Mouse (Mus musculus): ENCODE results near the gene Uvssa. TPM values are rescaled to one million over a fixed set of nuclear protein-coding genes. Genes with fewer than 3 reads are reported as not detected.
A peak's percentile ranks its signal among the peaks of the same experiment; 100 is the strongest.
"Not testable (repeated sequence)": the region's sequence is repeated elsewhere in the genome, so short reads cannot be mapped to it uniquely, and the experiment has no call there.

Gene Uvssa
- polyA plus RNA-seq (2012; rRNA removed): 5.7 and 6.6 TPM in 2 replicates

- TF ChIP-seq POLR2A (IDR thresholded peaks at IDR 0.05; ENCODE audit: extremely low read depth, insufficient read depth, low read length) (peak; percentile 94), CTCF (IDR thresholded peaks at IDR 0.05; ENCODE audit: extremely low read depth, insufficient read depth, low read length) (no peak)
Observed at GRCm38 (mm10) chr5:33378302-33378854, at the start of gene Uvssa. Gene Uvssa (plus strand): TSS chr5:33378549.

GRCm38 (mm10) chr5:33334381-33335272, 43.7 kb upstream of the Uvssa start:
- Histone ChIP-seq H3K4me3 (ENCODE audit: insufficient read depth, low read length) (peak overlapping the region; percentile 73), H3K4me1 (ENCODE audit: control insufficient read depth, insufficient read depth, low read length) (peaks cover 5% of the 10 kb centered on the region; the same call in 1 of the 2 replicates), H3K27ac (ENCODE audit: insufficient read depth, low read length) (0 out of 2 replicates have a peak overlapping the region, but pooled peaks have one; percentile 70)
- TF ChIP-seq CTCF (IDR thresholded peaks at IDR 0.05; ENCODE audit: extremely low read depth, insufficient read depth, low read length) (no peak), POLR2A (IDR thresholded peaks at IDR 0.05; ENCODE audit: extremely low read depth, insufficient read depth, low read length) (no peak)

More at GRCm38 (mm10) chr5:33378302-33378854, at the start of gene Uvssa:
- H3K4me3 ChIP-seq (ENCODE audit: insufficient read depth, low read length): peak within 1 kb of the TSS; percentile 73
- peak within 1 kb of the TSS; percentile 94 for H3K27ac ChIP-seq (ENCODE audit: insufficient read depth, low read length)
- peaks cover 3% of the 10 kb centered on the region for H3K4me1 ChIP-seq (ENCODE audit: control insufficient read depth, insufficient read depth, low read length)

DNA sequence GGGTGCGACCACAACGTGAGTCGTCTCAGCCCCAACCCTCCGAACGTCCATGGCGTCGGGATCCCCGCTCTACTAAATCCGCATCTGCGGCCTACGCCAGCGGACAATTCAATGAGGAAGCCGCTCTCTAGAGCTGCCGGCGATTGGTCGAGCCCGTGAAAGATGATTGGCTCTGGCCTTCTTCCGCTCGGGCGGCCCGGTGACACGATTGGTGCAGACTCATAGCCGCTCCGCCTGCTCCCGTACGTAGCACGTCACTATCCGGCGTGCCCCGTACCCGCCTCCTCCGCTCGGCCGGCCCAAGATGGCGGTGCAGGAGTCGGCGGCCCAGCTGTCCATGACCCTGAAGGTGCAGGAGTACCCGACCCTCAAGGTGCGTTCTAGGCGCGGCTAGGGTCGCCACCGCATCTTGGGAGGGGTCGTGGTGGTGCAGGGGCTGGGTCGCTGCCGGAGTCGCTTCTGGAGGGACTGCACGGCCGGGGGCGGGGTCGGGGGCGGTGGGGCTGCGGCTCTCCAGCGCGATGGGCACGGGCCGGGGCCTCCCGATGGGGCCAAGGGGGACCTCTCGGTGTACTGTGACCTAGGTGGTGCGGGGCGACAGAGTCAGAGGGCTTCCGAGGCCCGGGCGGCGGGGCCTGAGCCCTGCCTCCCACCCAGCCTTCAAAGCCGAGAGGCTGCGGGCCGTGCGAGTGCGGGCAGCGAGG, 42.9 kb upstream of the Uvssa start, which contains the start of gene Maea:
Maea (plus strand) TSS at position 237 of the 704 bp plus-strand sequence.
- Histone ChIP-seq H3K27ac (ENCODE audit: insufficient read depth, low read length) (0 out of 2 replicates have a peak within 1 kb of the TSS, but pooled peaks have one; percentile 70), H3K4me3 (ENCODE audit: insufficient read depth, low read length) (peak within 1 kb of the TSS; percentile 73), H3K4me1 (ENCODE audit: control insufficient read depth, insufficient read depth, low read length) (peaks cover 5% of the 10 kb centered on the region; the same call in 1 of the 2 replicates)
- peak; percentile 79 for TF ChIP-seq POLR2A (IDR thresholded peaks at IDR 0.05; ENCODE audit: extremely low read depth, insufficient read depth, low read length)
- TF ChIP-seq CTCF (IDR thresholded peaks at IDR 0.05; ENCODE audit: extremely low read depth, insufficient read depth, low read length): no peak

DNA sequence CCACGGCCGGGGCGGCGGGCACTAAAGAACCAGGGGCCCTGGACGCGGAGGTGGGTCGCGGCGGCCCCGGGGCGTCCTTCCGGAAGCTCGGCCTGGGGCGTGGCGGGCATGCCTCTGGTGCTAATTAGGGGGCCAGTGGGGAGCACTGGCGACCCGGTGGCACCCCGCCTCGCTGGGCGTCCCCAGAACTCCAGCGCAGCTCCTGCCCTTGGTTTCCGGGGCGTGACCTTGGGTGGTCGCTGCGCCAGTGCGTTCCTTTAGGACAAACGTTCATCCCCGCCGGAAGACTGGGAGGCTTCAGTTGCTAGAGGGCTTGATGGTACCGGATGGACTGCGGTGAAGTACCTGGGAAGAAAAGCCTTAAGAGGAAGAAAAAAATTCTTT, 42.4 kb upstream of the Uvssa start:
- peak overlapping the region; percentile 73 for H3K4me3 ChIP-seq (ENCODE audit: insufficient read depth, low read length)
- TF ChIP-seq POLR2A (IDR thresholded peaks at IDR 0.05; ENCODE audit: extremely low read depth, insufficient read depth, low read length): no peak
- no peak for TF ChIP-seq CTCF (IDR thresholded peaks at IDR 0.05; ENCODE audit: extremely low read depth, insufficient read depth, low read length)
- H3K4me1 ChIP-seq (ENCODE audit: control insufficient read depth, insufficient read depth, low read length): peaks cover 5% of the 10 kb centered on the region; the same call in 1 of the 2 replicates
- no peak overlapping the region for H3K27ac ChIP-seq (ENCODE audit: insufficient read depth, low read length)

- TF ChIP-seq CTCF (IDR thresholded peaks at IDR 0.05; ENCODE audit: extremely low read depth, insufficient read depth, low read length) (no peak), POLR2A (IDR thresholded peaks at IDR 0.05; ENCODE audit: extremely low read depth, insufficient read depth, low read length) (no peak)
- Histone ChIP-seq H3K27ac (ENCODE audit: insufficient read depth, low read length) (no peak overlapping the region), H3K4me3 (ENCODE audit: insufficient read depth, low read length) (peak overlapping the region; percentile 73; the same call in 1 of the 2 replicates), H3K4me1 (ENCODE audit: control insufficient read depth, insufficient read depth, low read length) (peaks cover 5% of the 10 kb centered on the region; the same call in 1 of the 2 replicates)
Observed at GRCm38 (mm10) chr5:33337206-33337605, 41.1 kb upstream of the Uvssa start.

DNA sequence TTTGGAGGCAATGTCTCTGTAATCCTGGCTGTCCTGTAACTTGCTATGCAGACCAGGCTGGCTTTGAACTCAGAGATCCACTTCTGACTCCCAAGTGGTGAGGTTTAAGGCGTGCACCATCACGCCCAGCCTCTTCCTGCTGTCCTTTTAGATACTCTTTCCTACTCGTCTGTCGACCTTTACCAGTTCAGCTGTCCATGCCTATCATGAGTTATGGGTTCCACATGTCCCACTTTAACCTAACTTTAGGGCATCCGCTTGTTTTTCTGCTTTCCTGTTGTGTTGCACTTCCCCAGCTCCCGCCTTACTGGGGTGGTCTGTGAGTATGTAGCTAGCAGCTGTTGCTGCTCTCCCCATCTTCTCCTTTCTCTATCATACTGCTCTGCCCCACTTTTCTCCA, 37.2 kb upstream of the Uvssa start:
- no peak for TF ChIP-seq CTCF (IDR thresholded peaks at IDR 0.05; ENCODE audit: extremely low read depth, insufficient read depth, low read length)
- TF ChIP-seq POLR2A (IDR thresholded peaks at IDR 0.05; ENCODE audit: extremely low read depth, insufficient read depth, low read length): no peak
- H3K4me3 ChIP-seq (ENCODE audit: insufficient read depth, low read length): no peak overlapping the region
- H3K4me1 ChIP-seq (ENCODE audit: control insufficient read depth, insufficient read depth, low read length): peaks cover 6% of the 10 kb centered on the region; the same call in 1 of the 2 replicates
- no peak overlapping the region for H3K27ac ChIP-seq (ENCODE audit: insufficient read depth, low read length)

GRCm38 (mm10) chr5:33342248-33342647, 36.1 kb upstream of the Uvssa start:
- H3K27ac ChIP-seq (ENCODE audit: insufficient read depth, low read length); H3K4me3 ChIP-seq (ENCODE audit: insufficient read depth, low read length); H3K4me1 ChIP-seq (ENCODE audit: control insufficient read depth, insufficient read depth, low read length): not testable (repeated sequence)

- H3K4me3 ChIP-seq (ENCODE audit: insufficient read depth, low read length): no peak overlapping the region
- no peak overlapping the region for H3K27ac ChIP-seq (ENCODE audit: insufficient read depth, low read length)
- TF ChIP-seq CTCF (IDR thresholded peaks at IDR 0.05; ENCODE audit: extremely low read depth, insufficient read depth, low read length): no peak
- TF ChIP-seq POLR2A (IDR thresholded peaks at IDR 0.05; ENCODE audit: extremely low read depth, insufficient read depth, low read length): no peak
- H3K4me1 ChIP-seq (ENCODE audit: control insufficient read depth, insufficient read depth, low read length): peaks cover 3% of the 10 kb centered on the region
Observed at GRCm38 (mm10) chr5:33342821-33343220, 35.5 kb upstream of the Uvssa start.

- no peak for TF ChIP-seq CTCF (IDR thresholded peaks at IDR 0.05; ENCODE audit: extremely low read depth, insufficient read depth, low read length)
- TF ChIP-seq POLR2A (IDR thresholded peaks at IDR 0.05; ENCODE audit: extremely low read depth, insufficient read depth, low read length): no peak
- Histone ChIP-seq H3K4me1 (ENCODE audit: control insufficient read depth, insufficient read depth, low read length) (peaks cover 1% of the 10 kb centered on the region; the same call in 1 of the 2 replicates), H3K27ac (ENCODE audit: insufficient read depth, low read length) (no peak overlapping the region), H3K4me3 (ENCODE audit: insufficient read depth, low read length) (no peak overlapping the region)
Observed at GRCm38 (mm10) chr5:33343571-33343970, 34.8 kb upstream of the Uvssa start.
